Mouse (Mus musculus) ES-E14 (cell line): ENCODE measurements around the gene Tnnt3.

Experiments used
- CHD2 ChIP-seq: IDR thresholded peaks from 2 replicates; pipeline ENCODE4 v1.6.1; 2014; ENCODE audit warnings: mild to moderate bottlenecking, low read depth, low read length, inconsistent platforms
- HCFC1 ChIP-seq: IDR thresholded peaks from 2 replicates; pipeline ENCODE4 v1.6.1; 2012; ENCODE audit warnings: low read length, inconsistent platforms, borderline replicate concordance; ENCODE audit not compliant: insufficient read depth
- MAFK ChIP-seq: IDR thresholded peaks from 2 replicates; pipeline ENCODE4 v1.6.1; 2014; ENCODE audit warnings: mild to moderate bottlenecking, low read depth, low read length, inconsistent platforms; ENCODE audit not compliant: insufficient read depth
- ZC3H11A ChIP-seq: IDR thresholded peaks from 2 replicates; pipeline ENCODE4 v1.6.1; 2012; ENCODE audit warnings: low read depth, mild to moderate bottlenecking, inconsistent platforms, low read length, borderline replicate concordance
- ZNF384 ChIP-seq: IDR thresholded peaks from 2 replicates; pipeline ENCODE4 v1.6.1; 2012; ENCODE audit warnings: low read depth, low read length, inconsistent platforms

DNA sequence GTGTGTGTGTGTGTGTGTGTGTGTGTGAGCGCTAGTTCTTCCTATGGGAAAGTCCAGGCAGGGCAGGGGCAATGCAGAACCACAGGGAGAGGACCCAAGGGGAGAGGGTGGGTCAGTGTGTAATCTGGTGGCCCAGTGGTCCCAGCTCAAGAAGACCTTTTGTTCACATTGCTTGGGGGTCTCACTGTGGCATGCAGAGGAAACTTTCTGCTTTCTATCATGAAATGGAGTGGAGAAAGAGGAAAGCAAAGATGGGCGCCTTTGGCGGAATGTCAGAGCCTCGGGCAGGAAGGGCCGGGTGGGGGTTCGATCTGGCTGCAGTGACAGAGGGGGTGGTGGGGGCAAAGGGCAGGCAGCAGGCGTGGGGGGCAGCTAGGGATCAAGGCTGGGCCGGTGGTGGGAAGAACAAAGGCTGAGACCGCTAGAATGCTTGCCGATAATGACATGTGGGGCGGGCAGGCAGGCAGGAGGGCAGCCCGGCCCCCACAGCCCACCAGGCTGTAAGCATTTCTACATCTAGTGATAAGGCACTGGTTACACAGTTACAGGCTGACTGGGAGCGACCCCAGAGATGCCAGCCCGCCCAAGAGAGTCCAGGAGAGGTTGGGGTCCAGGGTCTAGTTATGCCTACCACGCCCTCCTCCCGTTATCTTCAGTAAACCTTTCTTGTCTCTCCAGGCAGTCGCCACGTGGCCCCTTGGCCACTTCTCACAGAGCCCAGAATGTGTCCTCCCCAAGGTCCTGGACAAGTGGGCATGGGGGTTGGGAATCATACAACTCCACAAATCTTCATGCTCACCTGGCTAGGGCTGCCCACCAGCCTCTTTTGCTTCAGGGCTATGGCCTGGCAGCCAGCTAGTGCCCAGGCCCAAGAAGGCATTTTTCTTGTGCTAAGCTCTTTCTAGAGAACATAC, 62.6 kb downstream of the Tnnt3 start:
- TF ChIP-seq CHD2 (no peak), ZNF384 (no peak), HCFC1 (no peak), ZC3H11A (no peak), MAFK (no peak)
